Mouse (Mus musculus): Measurements from ENCODE around the gene Ufl1. TPM values are rescaled to one million over a fixed set of nuclear protein-coding genes. Genes with fewer than 3 reads are reported as not detected.
"Not testable (repeated sequence)": the region's sequence is repeated elsewhere in the genome, so short reads cannot be mapped to it uniquely, and the experiment has no call there.

Gene Ufl1
- 10 to 100 TPM; 28.4 to 40.3 (median 35.2) TPM for total RNA-seq (2022)

GRCm38 (mm10) chr4:25281671-25282038, at the start of gene Ufl1:
Ufl1 (minus strand) TSS chr4:25281821.
- peak; percentile 91 to 93 for DNase-seq (ENCODE audit: low spot score in 2 of 2)

GRCm38 (mm10) chr4:25325684-25326220, 44.1 kb upstream of the Ufl1 start:
- DNase-seq (ENCODE audit: low spot score in 2 of 2), result no peak

- no peak for DNase-seq (ENCODE audit: low spot score in 2 of 2)
These were observed 41.1 kb upstream of the Ufl1 start for GRCm38 (mm10) chr4:25322631-25323178.

GRCm38 (mm10) chr4:25313767-25314166, 32.1 kb upstream of the Ufl1 start:
- DNase-seq (ENCODE audit: low spot score in 2 of 2), result no peak

GRCm38 (mm10) chr4:25285002-25285401, 3.4 kb upstream of the Ufl1 start:
- DNase-seq (ENCODE audit: low spot score in 2 of 2), result not testable (repeated sequence)

- DNase-seq (ENCODE audit: low spot score in 2 of 2), result no peak
These were observed 517 bp downstream of the Ufl1 start for GRCm38 (mm10) chr4:25280938-25281670.

- no peak for DNase-seq (ENCODE audit: low spot score in 2 of 2)
These were observed 8.6 kb downstream of the Ufl1 start for GRCm38 (mm10) chr4:25272861-25273627.

GRCm38 (mm10) chr4:25271926-25272325, 9.7 kb downstream of the Ufl1 start:
- no peak for DNase-seq (ENCODE audit: low spot score in 2 of 2)

- no peak for DNase-seq (ENCODE audit: low spot score in 2 of 2)
These were observed 14.5 kb downstream of the Ufl1 start for GRCm38 (mm10) chr4:25267144-25267543.

- no peak for DNase-seq (ENCODE audit: low spot score in 2 of 2)
These were observed 23.7 kb downstream of the Ufl1 start for GRCm38 (mm10) chr4:25257822-25258398.

GRCm38 (mm10) chr4:25242776-25243175, 38.8 kb downstream of the Ufl1 start, which contains the start of gene Fhl5:
Fhl5 (minus strand) TSS chr4:25242876.
- no peak for DNase-seq (ENCODE audit: low spot score in 2 of 2)

GRCm38 (mm10) chr4:25235663-25236062, 46.0 kb downstream of the Ufl1 start:
- not testable (repeated sequence) for DNase-seq (ENCODE audit: low spot score in 2 of 2)

- DNase-seq (ENCODE audit: low spot score in 2 of 2), result not testable (repeated sequence)
These were observed 47.9 kb downstream of the Ufl1 start for GRCm38 (mm10) chr4:25233767-25234166.

- no peak for DNase-seq (ENCODE audit: low spot score in 2 of 2)
These were observed 49.1 kb downstream of the Ufl1 start for GRCm38 (mm10) chr4:25232546-25232945.

- no peak for DNase-seq (ENCODE audit: low spot score in 2 of 2)
These were observed 54.1 kb downstream of the Ufl1 start for GRCm38 (mm10) chr4:25227527-25227926.

GRCm38 (mm10) chr4:25221927-25222326, 59.7 kb downstream of the Ufl1 start:
- no peak for DNase-seq (ENCODE audit: low spot score in 2 of 2)

- DNase-seq (ENCODE audit: low spot score in 2 of 2), result no peak
These were observed 68.2 kb downstream of the Ufl1 start for GRCm38 (mm10) chr4:25213451-25213850.

- no peak for DNase-seq (ENCODE audit: low spot score in 2 of 2)
These were observed 75.5 kb downstream of the Ufl1 start for GRCm38 (mm10) chr4:25206166-25206565.
